In the genomic region with DNA sequence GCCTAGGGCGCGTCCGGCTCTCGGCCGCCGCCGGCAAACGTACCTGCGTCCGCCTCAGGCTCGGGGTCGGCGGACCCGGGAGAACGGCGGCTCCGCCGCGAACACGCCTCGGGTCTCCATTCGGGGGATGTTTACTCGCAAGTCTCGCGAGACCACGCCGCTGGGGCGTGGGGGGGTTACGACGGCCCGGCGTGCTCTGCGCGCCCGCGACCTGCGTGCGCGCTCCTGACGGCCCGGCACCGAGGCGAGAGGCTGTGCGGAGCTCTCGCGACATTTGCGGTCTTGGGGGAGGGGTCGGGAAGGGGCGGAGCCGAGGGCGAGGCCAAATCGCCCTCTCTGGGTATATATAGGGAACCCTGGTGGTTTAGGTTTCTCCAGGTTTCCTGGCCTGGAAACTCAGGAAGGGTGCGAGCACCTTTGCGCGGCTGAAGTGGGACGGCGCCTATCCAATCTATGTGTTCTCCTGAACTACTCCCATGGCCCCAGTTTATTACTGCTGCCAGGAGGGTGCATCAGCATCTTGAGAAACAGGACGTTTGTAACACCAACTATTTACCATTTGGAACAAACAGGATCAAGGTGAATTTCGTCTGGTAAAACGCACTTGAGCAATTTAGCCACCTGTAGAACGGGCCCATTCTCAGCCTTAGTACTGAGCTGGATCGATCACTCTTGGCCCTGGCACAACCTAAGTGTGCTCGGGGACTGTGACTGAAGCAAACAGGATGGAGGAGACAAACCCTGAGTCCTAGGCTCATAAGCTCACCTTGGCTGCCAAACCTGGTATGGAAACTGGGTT, we compare ENCODE assay signal across 8 mouse cellular contexts. TPM values are rescaled to one million over a fixed set of nuclear protein-coding genes. Genes with fewer than 3 reads are reported as not detected.
A peak's percentile ranks its signal among the peaks of the same experiment; 100 is the strongest.
DNase-seq lines count a peak whose midpoint lies in the region; ATAC-seq and TF ChIP-seq lines count a peak whose summit lies in the region.

A gene (minus strand): TSS at position 133 of the 799 bp plus-strand sequence.

- ATAC-seq in forebrain, embryonic 12.5 days (ENCODE audit: low FRiP score) = peak; percentile 96
- peak; percentile 99 for ATAC-seq in heart, postnatal 0 days (ENCODE audit: insufficient read depth, low read depth)
- peak; percentile 98 for ATAC-seq in liver, embryonic 16.5 days (ENCODE audit: low read depth)
- ATAC-seq in neural tube, embryonic 13.5 days (ENCODE audit: low read depth) = peak; percentile 95

- H3K4me2 ChIP-seq in CH12.LX (ENCODE audit: insufficient read depth, low read depth, poor library complexity, severe bottlenecking) = peak within 1 kb of the TSS; percentile 95
- H3K4me2 ChIP-seq in forebrain, embryonic 12.5 days = peak within 1 kb of the TSS; percentile 91
- peak within 1 kb of the TSS; percentile 94 for H3K4me2 ChIP-seq in heart, postnatal 0 days (ENCODE audit: low read depth, low read length)
- H3K4me2 ChIP-seq in liver, embryonic 16.5 days (ENCODE audit: low read depth, low read length) = peak within 1 kb of the TSS; percentile 70
- peak within 1 kb of the TSS; percentile 92 for H3K4me2 ChIP-seq in neural tube, embryonic 13.5 days

- H3K4me3 ChIP-seq in CH12.LX (replicated peaks in 1 of 3; ENCODE audit: low read depth in 2 of 3, low read length in 2 of 3, poor library complexity in 1 of 3) = peak within 1 kb of the TSS; percentile 76 to 96 (median 91)
- H3K4me3 ChIP-seq in forebrain, embryonic 12.5 days (replicated peaks) = peak within 1 kb of the TSS; percentile 86
- H3K4me3 ChIP-seq in heart, postnatal 0 days (ENCODE audit: low read depth, low read length) = peak within 1 kb of the TSS; percentile 98
- H3K4me3 ChIP-seq in liver, embryonic 16.5 days (ENCODE audit: low read depth, low read length) = peak within 1 kb of the TSS; percentile 84
- peak within 1 kb of the TSS; percentile 62 for H3K4me3 ChIP-seq in neural tube, embryonic 13.5 days
- peak within 1 kb of the TSS; percentile 98 for H3K4me3 ChIP-seq in testis, adult 2 months (ENCODE audit: control insufficient read depth, low read depth, low read length)

- peak; percentile 93 for DNase-seq in CH12.LX (ENCODE audit: extremely low read depth)
- DNase-seq in c-Kit-positive CD71-positive TER-119-negative erythroid progenitor cells, embryonic 14.5 days (ENCODE audit: low read depth) = peak; percentile 91
- peak; percentile 93 for DNase-seq in heart, postnatal 0 days (ENCODE audit: low spot score)
- peak; percentile 99 for DNase-seq in kidney, postnatal 4 days

- H3K79me2 ChIP-seq in CH12.LX (replicated peaks; ENCODE audit: control insufficient read depth, extremely low read depth, insufficient read depth, poor library complexity, severe bottlenecking) = peaks cover 44% of the 10 kb centered on the region

- no peaks in the 10 kb centered on the region for H3K27me3 ChIP-seq in CH12.LX (replicated peaks)
- no peaks in the 10 kb centered on the region for H3K27me3 ChIP-seq in forebrain, embryonic 12.5 days
- no peaks in the 10 kb centered on the region for H3K27me3 ChIP-seq in heart, postnatal 0 days (ENCODE audit: control insufficient read depth, insufficient read depth, low read length)
- H3K27me3 ChIP-seq in liver, embryonic 16.5 days (ENCODE audit: control insufficient read depth, insufficient read depth, low read depth, low read length) = no peaks in the 10 kb centered on the region
- H3K27me3 ChIP-seq in neural tube, embryonic 13.5 days = no peaks in the 10 kb centered on the region
- no peaks in the 10 kb centered on the region for H3K27me3 ChIP-seq in testis, adult 2 months (ENCODE audit: control insufficient read depth, insufficient read depth, low read length)

- TF ChIP-seq EP300 in CH12.LX (IDR thresholded peaks at IDR 0.05; ENCODE audit: low read length) = no peak
- TF ChIP-seq EP300 in heart, postnatal 0 days (IDR thresholded peaks at IDR 0.05; ENCODE audit: low read depth) = peak; percentile 99

- peak within 1 kb of the TSS; percentile 70 for H3K27ac ChIP-seq in CH12.LX (ENCODE audit: insufficient read depth, low read depth)
- H3K27ac ChIP-seq in forebrain, embryonic 12.5 days = peak within 1 kb of the TSS; percentile 91
- peak within 1 kb of the TSS; percentile 94 for H3K27ac ChIP-seq in heart, postnatal 0 days (ENCODE audit: low read depth)
- peak within 1 kb of the TSS; percentile 92 for H3K27ac ChIP-seq in liver, embryonic 16.5 days (ENCODE audit: low read length)
- H3K27ac ChIP-seq in neural tube, embryonic 13.5 days (replicated peaks) = peak within 1 kb of the TSS; percentile 91
- H3K27ac ChIP-seq in testis, adult 2 months (ENCODE audit: control insufficient read depth, insufficient read depth, low read depth, low read length) = peak within 1 kb of the TSS; percentile 98

- in situ Hi-C loops in CH12.LX (cut with MboI; ENCODE audit: low pct_ligation_motif_present, low pct_unique_long_range_greater_than_20kb, low sequenced_read_pairs) = loop anchor here (5.0 kb wide), 1 partner anchor 43 kb away; no protein-coding TSS in a partner anchor

- peak; percentile 98 for TF ChIP-seq POLR2A in CH12.LX (IDR thresholded peaks at IDR 0.05; ENCODE audit: low read depth, low read length)
- peak; percentile 45 for TF ChIP-seq POLR2A in testis, adult 2 months (IDR thresholded peaks at IDR 0.05; ENCODE audit: control insufficient read depth, low read depth, low read length)

- 7% methylated on average over 56 of the region's 63 CpGs for WGBS in forebrain, embryonic 12.5 days
- WGBS in heart, postnatal 0 days = 5% methylated on average over 63 of the region's 63 CpGs
- 4% methylated on average over 63 of the region's 63 CpGs for WGBS in liver, embryonic 16.5 days (ENCODE audit: insufficient replicate concordance)
- 6% methylated on average over 63 of the region's 63 CpGs for WGBS in neural tube, embryonic 13.5 days

- no peak for TF ChIP-seq RAD21 in CH12.LX (IDR thresholded peaks at IDR 0.05; ENCODE audit: low read depth, low read length)

- H3K9me3 ChIP-seq in CH12.LX (replicated peaks; ENCODE audit: low read length) = no peaks in the 10 kb centered on the region
- no peaks in the 10 kb centered on the region for H3K9me3 ChIP-seq in forebrain, embryonic 12.5 days
- H3K9me3 ChIP-seq in heart, postnatal 0 days (replicated peaks; ENCODE audit: control insufficient read depth, low read length) = no peaks in the 10 kb centered on the region
- no peaks in the 10 kb centered on the region for H3K9me3 ChIP-seq in liver, embryonic 16.5 days (replicated peaks; ENCODE audit: control insufficient read depth, low read length)
- no peaks in the 10 kb centered on the region for H3K9me3 ChIP-seq in neural tube, embryonic 13.5 days

- dilution Hi-C loops in CH12.LX (cut with MboI; ENCODE audit: extremely low pct_ligation_motif_present, extremely low pct_unique_long_range_greater_than_20kb, low sequenced_read_pairs) = no loop called here

- peaks cover 3 to 39% of the 10 kb centered on the region in 2 experiments; a peak in 3 of 4 replicates for H3K4me1 ChIP-seq in CH12.LX (ENCODE audit: control insufficient read depth in 1 of 2, insufficient read depth in 2 of 2)
- H3K4me1 ChIP-seq in forebrain, embryonic 12.5 days = peaks cover 36% of the 10 kb centered on the region
- peaks cover 6% of the 10 kb centered on the region for H3K4me1 ChIP-seq in heart, postnatal 0 days (ENCODE audit: control insufficient read depth, insufficient read depth)
- peaks cover 29% of the 10 kb centered on the region for H3K4me1 ChIP-seq in liver, embryonic 16.5 days (ENCODE audit: control insufficient read depth, low read depth, low read length)
- H3K4me1 ChIP-seq in neural tube, embryonic 13.5 days (replicated peaks) = peaks cover 34% of the 10 kb centered on the region
- peaks cover 12% of the 10 kb centered on the region for H3K4me1 ChIP-seq in testis, adult 2 months (ENCODE audit: control insufficient read depth, insufficient read depth, low read length)

- no peak for TF ChIP-seq CTCF in CH12.LX (conservative IDR thresholded peaks at IDR 0.05 in 1 of 2, IDR thresholded peaks at IDR 0.05 in 1 of 2; ENCODE audit: low read depth in 2 of 2, low read length in 2 of 2)
- TF ChIP-seq CTCF in heart, postnatal 0 days (IDR thresholded peaks at IDR 0.05; ENCODE audit: low read depth) = no peak
- no peak for TF ChIP-seq CTCF in testis, adult 2 months (IDR thresholded peaks at IDR 0.05; ENCODE audit: control insufficient read depth, insufficient read depth, insufficient replicate concordance, low read depth, low read length)

- peak within 1 kb of the TSS; percentile 99 for H3K9ac ChIP-seq in CH12.LX (ENCODE audit: insufficient read depth, low read depth)
- peak within 1 kb of the TSS; percentile 68 for H3K9ac ChIP-seq in forebrain, embryonic 12.5 days
- H3K9ac ChIP-seq in heart, postnatal 0 days (replicated peaks; ENCODE audit: low read depth, low read length) = peak within 1 kb of the TSS; percentile 91
- H3K9ac ChIP-seq in liver, embryonic 16.5 days (ENCODE audit: low read depth, low read length) = peak within 1 kb of the TSS; percentile 91
- H3K9ac ChIP-seq in neural tube, embryonic 13.5 days = peak within 1 kb of the TSS; percentile 91

- peaks cover 12 to 47% of the 10 kb centered on the region in 2 experiments for H3K36me3 ChIP-seq in CH12.LX (replicated peaks in 1 of 2; ENCODE audit: control insufficient read depth in 1 of 2, insufficient read depth in 1 of 2, low read length in 1 of 2)
- peaks cover 23% of the 10 kb centered on the region for H3K36me3 ChIP-seq in forebrain, embryonic 12.5 days (replicated peaks)
- peaks cover 18% of the 10 kb centered on the region for H3K36me3 ChIP-seq in heart, postnatal 0 days (replicated peaks; ENCODE audit: control insufficient read depth, insufficient read depth, low read length)
- peaks cover 3% of the 10 kb centered on the region for H3K36me3 ChIP-seq in liver, embryonic 16.5 days (ENCODE audit: control insufficient read depth, insufficient read depth)
- H3K36me3 ChIP-seq in neural tube, embryonic 13.5 days = peaks cover 23% of the 10 kb centered on the region
- H3K36me3 ChIP-seq in testis, adult 2 months (ENCODE audit: control insufficient read depth, insufficient read depth, low read length) = no peaks in the 10 kb centered on the region

TF ChIP-seq in CH12.LX, 34 proteins besides CTCF, POLR2A, EP300 and RAD21 (continues in another document):
- TF ChIP-seq HCFC1 (IDR thresholded peaks at IDR 0.05; ENCODE audit: low read depth, low read length) (peak; percentile 80), CHD2 (IDR thresholded peaks at IDR 0.05; ENCODE audit: low read length) (peak; percentile 99), ZMIZ1 (IDR thresholded peaks at IDR 0.05; ENCODE audit: low read depth, low read length) (peak; percentile 91), JUND (conservative IDR thresholded peaks at IDR 0.05; ENCODE audit: low read depth, low read length) (no peak)

RNA-seq across cellular contexts. Expression of the gene that starts here (rescaled TPM):
- 32.6 and 33.8 TPM in 2 replicates for total RNA-seq in CH12.LX (2012; rRNA removed)
- total RNA-seq in CH12.LX (2014; rRNA removed) = 27.8 and 40.7 TPM in 2 replicates
- polyA plus RNA-seq in CH12.LX (2012; ENCODE audit: insufficient read length, low read depth) = 38.3 and 41.1 TPM in 2 replicates
- 89.7 and 92.4 TPM in 2 replicates for polyA plus RNA-seq in forebrain, embryonic 12.5 days (2016; fragmentation: Nextera tagmentation; extraction: Ambion mirVana)
- 62.1 and 68.7 TPM in 2 replicates for total RNA-seq in heart, postnatal 0 days (2014; rRNA removed; ENCODE audit: low replicate concordance)
- polyA plus RNA-seq in heart, postnatal 0 days (2015; fragmentation: Nextera tagmentation; extraction: Ambion mirVana) = 36.9 and 37.1 TPM in 2 replicates
- 27.6 and 29.6 TPM in 2 replicates for polyA plus RNA-seq in liver, embryonic 16.5 days (2015; fragmentation: Nextera tagmentation; extraction: Ambion mirVana)
- 61.0 and 64.3 TPM in 2 replicates for polyA plus RNA-seq in neural tube, embryonic 13.5 days (2015; fragmentation: Nextera tagmentation; extraction: Ambion mirVana)
- 21.3 and 25.2 TPM in 2 replicates for polyA plus RNA-seq in testis, adult 2 months (2012; rRNA removed)

Comparison
In these comparisons a context has a peak if more than half of its experiments do, and no peak if none do; other contexts are left out.
1. Peak in every context shown above with its lines: DNase-seq, ATAC-seq, H3K4me3 ChIP-seq and H3K27ac ChIP-seq.